Mouse (Mus musculus) adrenal gland, postnatal 25 days (tissue): ENCODE results near the gene Jazf1. TPM values are rescaled to one million over a fixed set of nuclear protein-coding genes. Genes with fewer than 3 reads are reported as not detected.
A peak's percentile ranks its signal among the peaks of the same experiment; 100 is the strongest.

Source experiments
- DNase-seq: peaks from one replicate; pipeline ENCODE4 v3.0.0; 2021; ENCODE audit warnings: mixed read lengths
- total RNA-seq: library from RNA; stranded (reverse); gene quantifications from 2 replicates; pipeline ENCODE4 v1.2.3, GENCODE M21; 2021

Jazf1 gene
- total RNA-seq, 1 experiment from 2014 or later = 4.0 TPM

GRCm38 (mm10) chr6:53010286-53010685 lies 58.1 kb downstream of the Jazf1 start:
- no peak for DNase-seq

DNA sequence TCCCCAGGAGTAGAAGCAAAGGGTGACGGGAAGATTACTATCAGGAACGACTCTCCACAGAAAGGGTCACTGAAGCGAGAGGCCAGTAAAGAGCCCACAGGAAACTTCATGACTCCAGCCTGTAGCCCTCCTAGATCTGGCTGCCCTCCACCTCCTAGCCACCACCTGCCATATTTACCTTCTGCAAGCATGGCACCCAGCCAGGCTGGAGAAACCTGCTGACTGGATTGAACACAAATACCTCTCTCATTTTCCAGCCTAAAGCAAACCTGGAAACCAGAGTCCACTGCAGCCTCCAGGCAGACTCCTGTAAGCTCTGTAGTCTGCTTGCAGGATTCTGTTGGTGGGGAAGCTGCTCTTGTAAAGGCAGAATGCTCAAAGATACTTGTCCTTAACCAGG lies 62.4 kb downstream of the Jazf1 start:
- peak; percentile 19 for DNase-seq

- DNase-seq = no peak
Observed at GRCm38 (mm10) chr6:53005544-53005943, 62.9 kb downstream of the Jazf1 start.

- DNase-seq = no peak
Observed at GRCm38 (mm10) chr6:52990816-52991215, 77.6 kb downstream of the Jazf1 start.

DNA sequence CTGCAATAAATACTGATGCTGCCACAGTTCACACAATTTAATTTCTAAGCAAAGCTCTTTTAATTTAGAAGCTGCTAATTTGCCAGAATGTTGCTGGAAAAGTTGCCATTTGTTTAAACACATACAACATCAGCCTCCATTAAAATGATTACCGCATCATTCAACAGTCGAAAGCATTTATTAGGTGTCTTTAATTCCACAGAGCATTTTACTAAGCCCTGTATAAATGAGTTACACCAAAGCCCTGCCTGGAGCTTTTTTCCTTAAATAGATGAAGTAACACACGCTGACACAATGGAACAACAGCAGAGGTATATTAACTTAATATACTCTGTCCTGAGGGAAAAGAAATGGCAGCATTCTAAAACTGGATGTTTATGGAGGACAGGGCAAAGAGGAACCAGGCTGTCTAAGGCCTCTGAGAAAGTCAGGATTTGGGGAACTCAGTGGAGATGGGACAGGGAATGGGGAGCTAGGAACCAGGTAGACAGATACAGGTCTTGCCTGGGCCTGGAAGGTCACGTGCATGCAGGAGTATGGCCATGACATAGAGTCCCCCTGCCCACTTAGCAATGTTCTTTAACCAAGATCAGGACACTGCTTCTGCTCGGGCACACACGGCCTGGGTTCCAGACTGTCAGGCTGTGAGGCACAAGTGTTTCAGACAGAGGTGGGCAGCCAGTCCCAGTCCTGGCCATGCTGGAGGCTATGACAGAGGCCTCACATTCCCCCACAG lies 80.4 kb downstream of the Jazf1 start:
- DNase-seq = no peak

- peak; percentile 18 for DNase-seq
Observed at GRCm38 (mm10) chr6:52987391-52987790, 81.0 kb downstream of the Jazf1 start.

DNA sequence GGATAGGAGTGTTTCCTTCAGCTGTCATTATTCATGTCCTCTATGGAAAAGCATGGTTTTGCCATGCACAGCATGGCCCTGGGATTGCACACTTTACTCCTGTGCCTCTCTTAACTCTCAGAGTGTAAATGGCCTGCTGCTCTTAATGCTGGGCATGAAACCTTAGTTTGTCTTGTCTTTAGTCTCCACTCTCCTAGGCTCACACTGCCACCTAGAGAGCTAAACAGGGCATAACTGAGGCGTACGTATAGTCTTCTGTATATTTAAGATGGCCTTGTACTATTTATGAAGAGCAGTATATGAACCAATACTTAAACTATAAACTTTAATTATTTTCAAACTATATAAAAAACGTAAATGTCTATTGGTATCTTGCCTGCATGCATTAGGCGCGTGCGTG lies 86.3 kb downstream of the Jazf1 start:
- no peak for DNase-seq

DNA sequence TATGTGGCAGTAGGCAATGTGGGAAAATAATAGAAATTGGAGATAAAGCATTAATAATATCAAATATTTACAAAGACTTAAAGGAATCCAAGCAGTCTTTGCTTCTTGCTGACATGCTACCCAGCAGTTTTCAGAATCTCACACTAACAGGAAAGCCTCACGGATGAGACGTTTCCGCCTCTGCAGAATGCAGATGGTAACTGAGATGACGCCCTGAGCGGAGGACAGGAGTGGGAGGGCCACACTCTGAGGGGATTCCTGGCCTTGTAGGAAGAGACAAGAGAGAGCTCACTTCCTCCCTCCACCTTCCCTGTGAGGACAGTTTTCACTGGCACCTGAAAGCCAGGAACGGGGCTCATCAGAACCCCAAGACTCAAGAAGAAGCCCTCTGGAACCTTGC lies 88.9 kb downstream of the Jazf1 start:
- no peak for DNase-seq

GRCm38 (mm10) chr6:52973351-52973750 lies 95.1 kb downstream of the Jazf1 start:
- DNase-seq = no peak

DNA sequence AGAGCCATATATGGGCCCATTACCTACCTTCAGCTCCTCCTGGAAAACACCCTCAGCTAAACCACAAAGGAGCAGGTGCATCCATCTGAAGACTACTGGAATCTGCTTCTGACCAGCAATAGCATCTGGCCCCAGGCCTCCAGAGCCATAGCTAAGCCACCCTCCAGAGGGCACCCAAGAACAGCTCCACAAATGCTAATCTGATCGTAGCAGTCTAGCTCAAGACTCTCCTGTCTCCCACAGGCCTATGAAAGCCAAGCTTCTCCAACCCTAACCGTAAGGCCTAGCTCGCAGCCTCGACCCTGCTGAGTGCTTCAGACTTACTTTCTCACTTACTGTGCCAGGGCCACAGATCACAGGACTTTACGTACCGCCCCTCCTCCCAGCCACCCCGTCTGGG lies 96.3 kb downstream of the Jazf1 start:
- peak; percentile 14 for DNase-seq

- peak; percentile 63 for DNase-seq
Observed at GRCm38 (mm10) chr6:52969717-52970261, 98.6 kb downstream of the Jazf1 start.

GRCm38 (mm10) chr6:52968346-52968891 lies 100.0 kb downstream of the Jazf1 start:
- DNase-seq = no peak

- no peak for DNase-seq
Observed at GRCm38 (mm10) chr6:52967557-52968270, 100.7 kb downstream of the Jazf1 start.

DNA sequence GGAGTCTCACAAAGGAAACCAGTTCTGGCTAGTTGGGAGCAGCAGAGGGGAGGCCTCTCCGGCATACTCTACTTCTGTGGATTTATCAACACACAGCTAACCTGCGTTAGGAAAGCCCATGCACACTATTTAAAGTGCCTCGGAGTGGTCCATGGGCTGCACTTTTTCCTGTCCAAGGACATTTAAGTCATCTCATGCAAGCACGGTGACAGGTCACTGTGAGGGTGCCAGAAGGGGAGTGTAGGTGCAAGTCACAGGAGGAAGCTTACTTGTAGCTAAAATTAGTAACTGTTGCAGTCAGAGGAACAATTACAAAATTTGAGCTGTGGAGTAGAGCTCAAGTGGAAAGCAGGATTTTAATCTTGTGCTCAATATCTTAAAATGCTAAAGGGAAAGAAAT lies 102.4 kb downstream of the Jazf1 start:
- no peak for DNase-seq

GRCm38 (mm10) chr6:52965340-52965739 lies 103.1 kb downstream of the Jazf1 start:
- no peak for DNase-seq

DNA sequence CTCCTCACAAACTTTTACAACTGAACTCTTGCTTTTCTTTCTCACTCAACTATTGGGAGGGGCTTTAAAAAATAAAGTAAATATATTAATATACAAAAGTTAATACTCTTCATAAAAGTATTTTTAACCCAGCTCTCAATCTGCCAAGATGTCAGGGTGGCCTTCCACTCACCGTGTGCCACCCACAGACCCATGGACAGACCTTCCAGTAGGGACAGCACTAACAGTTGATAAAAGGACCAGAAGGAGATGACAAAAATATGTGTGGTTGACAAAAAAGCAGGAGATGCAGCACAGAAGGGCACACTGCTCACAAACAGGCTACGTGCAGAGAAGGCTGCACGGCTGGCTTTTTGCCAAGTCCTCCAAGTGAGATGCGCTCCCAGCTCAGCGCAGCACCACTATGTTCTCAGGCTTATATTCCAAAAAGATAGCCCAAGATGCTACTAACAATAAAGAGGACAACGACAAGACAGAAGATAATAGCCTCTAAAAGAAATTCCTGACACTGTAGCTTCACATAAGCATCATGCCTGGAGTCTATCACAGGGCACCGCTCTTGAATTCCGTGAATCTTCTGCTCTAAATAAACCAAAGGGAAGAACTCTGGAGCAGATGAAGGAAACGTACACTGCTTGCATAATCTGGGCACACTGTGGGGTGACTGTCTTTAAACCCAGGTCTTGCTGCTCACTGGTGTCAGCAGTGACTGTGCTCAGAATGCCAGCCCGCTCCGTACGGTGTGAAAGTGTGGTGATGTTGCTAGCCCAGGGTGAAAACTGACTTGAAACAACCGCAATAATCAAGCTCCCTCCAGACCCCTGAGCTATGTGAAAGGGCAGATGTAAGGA lies 104.4 kb downstream of the Jazf1 start:
- DNase-seq = peak; percentile 41

- no peak for DNase-seq
Observed at GRCm38 (mm10) chr6:52963430-52963732, 105.0 kb downstream of the Jazf1 start.

GRCm38 (mm10) chr6:52962600-52963429 lies 105.6 kb downstream of the Jazf1 start:
- no peak for DNase-seq

GRCm38 (mm10) chr6:52961660-52962490 lies 106.6 kb downstream of the Jazf1 start:
- DNase-seq = no peak

GRCm38 (mm10) chr6:52957730-52958129 lies 110.7 kb downstream of the Jazf1 start:
- peak; percentile 77 for DNase-seq

DNA sequence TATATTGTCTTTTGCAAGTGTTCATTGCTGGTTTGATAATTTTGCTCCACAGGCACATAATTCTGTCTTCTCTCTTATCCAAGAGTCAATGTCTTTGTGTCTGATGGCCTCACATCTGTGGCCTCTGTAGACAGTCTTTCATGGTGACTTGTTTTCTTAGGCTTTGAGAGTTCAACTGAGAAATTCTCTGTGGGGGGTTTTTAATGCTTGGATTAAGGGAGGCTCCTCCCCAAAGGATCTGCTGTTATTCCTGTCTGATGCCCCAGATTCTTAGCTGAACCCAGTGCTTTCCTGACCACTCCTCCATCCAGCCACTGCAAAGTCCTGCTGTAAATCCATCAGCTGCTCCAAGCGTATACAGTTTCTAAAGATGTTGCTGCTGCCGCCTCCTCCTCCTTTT lies 112.3 kb downstream of the Jazf1 start:
- DNase-seq = no peak
